Mouse (Mus musculus) adrenal gland, postnatal 36 days (tissue): Measurements from ENCODE around the gene Slc41a2. TPM values are rescaled to one million over a fixed set of nuclear protein-coding genes. Genes with fewer than 3 reads are reported as not detected.

Experiments
- DNase-seq, 2 experiments: peaks; one replicate each; pipeline ENCODE4 v3.0.0; 2021; ENCODE audit warnings: mixed read lengths in 1 of 2
- total RNA-seq, 2 experiments: library from RNA; stranded (reverse); gene quantifications; 2 replicates each; pipeline ENCODE4 v1.2.3; 2021

Slc41a2 gene
- total RNA-seq, 2 experiments from 2014 or later, result 7.5 to 11.9 TPM

- peak in 1 of 2 experiments; percentile 61 for DNase-seq
Measured at GRCm38 (mm10) chr10:83184480-83185069, 153.1 kb downstream of the Slc41a2 start.

- no peak for DNase-seq
Measured at GRCm38 (mm10) chr10:83183634-83184479, 153.8 kb downstream of the Slc41a2 start.

GRCm38 (mm10) chr10:83182573-83182960 lies 155.1 kb downstream of the Slc41a2 start:
- peak; percentile 79 to 85 for DNase-seq

- DNase-seq, result peak in 1 of 2 experiments; percentile 53
Measured at GRCm38 (mm10) chr10:83181831-83182572, 155.7 kb downstream of the Slc41a2 start.

Other genes with a start within 250 kb of the Slc41a2 start
- 1 to 10 TPM in 1 of 2 experiments, under 1 TPM in 1; 0.82 to 1.0 TPM for gene D10Wsu102e, start 22.3 kb upstream of the Slc41a2 start, total RNA-seq
- under 1 TPM; 0.36 to 0.89 TPM for gene Aldh1l2, start 196.3 kb upstream of the Slc41a2 start, total RNA-seq
- gene Washc4, start 205.9 kb upstream of the Slc41a2 start, total RNA-seq, result 10 to 100 TPM; 26.1 to 29.8 TPM